Mouse (Mus musculus): ENCODE results near the gene Chp2.

Gene Chp2

DNA sequence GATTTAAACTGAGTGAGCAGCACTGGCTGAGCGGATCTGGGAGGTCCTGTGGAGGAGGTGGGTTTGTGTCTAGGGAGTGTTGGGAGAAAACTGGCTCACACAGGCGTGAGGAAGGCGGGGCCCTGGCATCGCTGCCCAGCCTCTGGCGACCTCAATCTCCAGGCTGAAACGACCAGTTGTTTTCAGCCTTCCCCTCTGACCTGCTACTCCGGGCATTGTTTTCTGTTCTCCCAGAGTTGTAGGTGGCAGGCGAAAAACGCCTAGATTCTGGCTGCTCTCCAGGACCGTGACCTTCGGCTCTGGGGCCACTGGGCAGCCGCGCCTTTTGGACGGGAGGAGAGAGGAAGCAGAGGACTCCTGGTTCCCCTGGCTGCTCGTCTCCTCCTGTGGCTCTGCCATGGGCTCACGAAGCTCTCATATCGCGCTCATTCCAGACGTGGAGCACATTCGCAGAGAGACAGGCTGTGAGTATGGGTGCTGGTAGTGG lies at the start of gene Chp2:
Gene Chp2, plus strand, starts transcription at position 182 of the 487 bp plus-strand sequence.
- DNase-seq (ENCODE audit: low spot score) = peak; percentile 45

DNA sequence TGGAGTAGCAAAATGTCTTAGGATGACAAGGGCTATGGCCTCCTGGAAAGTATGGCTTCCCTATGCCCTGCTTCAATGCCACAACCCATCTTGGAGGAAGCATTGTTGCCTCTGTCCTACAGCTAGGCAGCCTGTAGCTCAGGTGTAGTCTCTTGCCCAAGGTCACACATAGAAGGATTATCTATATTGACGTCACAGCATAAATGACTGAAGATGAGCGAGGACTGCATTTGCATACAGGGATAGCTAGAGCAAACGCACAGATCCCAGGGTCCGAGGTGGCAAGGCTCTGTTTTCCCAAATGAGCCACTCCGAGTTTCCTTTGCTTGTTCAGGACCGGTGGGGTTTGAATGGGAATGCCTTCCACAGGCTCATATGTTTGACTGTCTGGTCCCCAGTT lies 48.6 kb upstream of the Chp2 start:
- DNase-seq (ENCODE audit: low spot score) = no peak

DNA sequence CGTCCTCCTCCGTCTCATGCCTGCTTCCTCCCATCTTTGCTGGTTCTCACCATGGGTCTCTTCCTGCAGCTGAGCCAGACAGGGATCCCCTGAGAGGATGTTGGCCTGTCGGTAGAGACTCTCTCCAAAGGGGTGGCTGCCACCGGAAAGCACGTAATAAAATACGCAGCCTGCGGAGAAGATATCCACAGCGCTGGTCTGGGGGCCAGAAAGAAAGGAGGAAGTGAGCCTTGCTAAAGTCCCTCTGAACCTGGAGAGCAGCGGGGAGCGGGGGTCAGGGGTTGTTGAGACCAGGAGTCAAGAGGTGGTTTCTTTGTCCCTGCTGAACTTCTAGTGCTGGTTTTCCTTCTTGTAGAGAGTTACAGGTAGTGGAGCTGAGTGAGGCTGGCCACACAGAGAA lies 47.7 kb upstream of the Chp2 start:
- DNase-seq (ENCODE audit: low spot score) = no peak

DNA sequence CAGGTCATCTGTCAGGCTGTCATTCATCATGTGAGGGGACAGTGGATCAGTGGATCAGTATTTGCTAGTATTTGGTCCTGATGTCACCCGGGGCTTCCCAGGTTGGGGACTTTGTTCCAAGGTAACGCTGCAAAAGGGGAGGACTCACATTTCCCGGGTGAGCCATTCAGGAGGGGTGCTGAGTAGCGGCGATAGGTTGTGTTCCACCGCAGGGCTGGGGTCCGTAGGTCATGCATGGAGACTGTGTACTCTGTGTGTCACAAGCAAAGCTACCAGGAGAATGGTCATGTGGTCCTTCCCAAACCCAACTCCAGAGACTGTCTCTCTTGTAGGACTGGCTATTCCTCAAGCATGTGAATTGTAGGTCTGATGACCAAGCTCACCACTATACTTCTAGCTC lies 38.6 kb upstream of the Chp2 start:
- no peak for DNase-seq (ENCODE audit: low spot score)

DNA sequence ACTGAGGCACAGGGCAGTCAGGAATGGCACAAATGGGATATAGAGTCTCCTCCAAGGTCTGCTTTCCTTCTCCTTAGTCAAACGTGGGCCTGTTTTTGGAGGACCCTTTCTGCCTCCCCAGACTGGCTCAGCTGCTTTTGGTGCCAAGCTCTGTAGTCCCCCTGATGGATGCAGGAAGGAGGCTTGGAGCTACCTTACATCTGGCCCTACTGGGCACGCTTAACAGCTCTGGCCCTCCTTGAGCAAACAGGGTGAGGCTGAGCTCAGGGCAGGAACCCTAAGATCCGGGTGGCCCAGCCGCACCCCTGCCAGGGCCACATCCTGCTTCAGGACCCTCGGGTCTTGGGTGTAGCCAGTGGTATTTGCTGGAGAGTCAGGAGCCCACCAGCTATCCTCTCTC lies 34.7 kb upstream of the Chp2 start:
- DNase-seq (ENCODE audit: low spot score) = no peak

DNA sequence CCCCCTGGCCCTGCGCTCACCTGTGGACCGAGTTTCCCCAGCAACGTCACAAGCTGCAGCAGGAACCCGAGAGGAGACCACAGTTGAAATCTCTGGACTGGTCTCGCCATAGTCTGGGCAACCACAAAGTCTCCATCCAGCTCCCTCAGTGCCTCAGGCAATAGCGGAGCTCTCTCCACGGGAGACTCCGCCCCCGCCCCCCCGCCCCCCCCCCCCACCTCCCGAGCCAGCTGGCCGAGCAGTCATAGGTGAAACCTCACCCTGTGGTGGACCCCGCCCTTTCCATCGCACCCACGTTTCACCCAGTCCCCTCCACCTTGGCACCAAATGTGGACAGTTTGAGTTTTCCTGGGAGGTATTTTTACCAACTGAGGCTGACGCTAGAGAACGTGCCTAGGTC lies 33.3 kb upstream of the Chp2 start, which contains the start of gene Ern2:
Gene Ern2, minus strand, starts transcription at position 165 of the 400 bp plus-strand sequence.
- DNase-seq (ENCODE audit: low spot score) = no peak

DNA sequence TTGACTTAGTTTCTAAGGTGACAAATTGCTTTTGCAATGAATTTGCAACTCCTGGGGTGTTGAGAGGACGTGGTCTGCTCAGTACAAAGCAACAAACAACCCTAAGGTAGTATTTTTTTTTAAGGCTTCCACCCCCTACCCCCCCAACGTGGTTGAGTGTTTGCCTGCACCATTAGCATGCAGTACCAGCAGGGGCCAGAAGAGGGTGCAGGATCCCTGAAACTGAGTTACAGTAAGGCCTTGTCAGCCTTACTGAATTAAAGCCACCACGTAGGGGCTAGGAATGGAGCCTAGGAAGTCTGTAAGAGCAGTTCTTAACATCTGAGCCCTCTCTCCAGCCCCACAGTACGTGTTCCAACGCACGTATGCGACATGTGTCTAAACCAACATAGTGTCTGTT lies 29.8 kb upstream of the Chp2 start:
- DNase-seq (ENCODE audit: low spot score) = no peak

DNA sequence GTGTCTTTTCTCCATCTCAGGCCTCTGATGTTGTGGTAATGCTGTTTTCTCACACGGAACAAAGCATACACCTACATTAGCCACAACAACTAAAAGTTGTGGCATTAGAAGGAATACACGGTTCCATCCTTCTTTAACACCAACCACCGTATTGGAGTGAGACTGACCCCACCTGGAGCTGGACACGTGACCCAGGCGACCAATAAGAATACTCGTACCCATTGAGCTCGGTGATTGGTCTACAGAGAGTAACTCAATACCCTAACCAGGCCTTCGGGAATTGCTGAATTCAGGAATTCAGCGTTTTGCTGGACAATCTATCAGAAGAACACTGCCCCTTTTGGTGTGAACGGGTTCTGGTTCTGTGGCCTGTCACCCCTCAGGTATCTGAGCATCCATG lies 28.2 kb upstream of the Chp2 start:
- no peak for DNase-seq (ENCODE audit: low spot score)

DNA sequence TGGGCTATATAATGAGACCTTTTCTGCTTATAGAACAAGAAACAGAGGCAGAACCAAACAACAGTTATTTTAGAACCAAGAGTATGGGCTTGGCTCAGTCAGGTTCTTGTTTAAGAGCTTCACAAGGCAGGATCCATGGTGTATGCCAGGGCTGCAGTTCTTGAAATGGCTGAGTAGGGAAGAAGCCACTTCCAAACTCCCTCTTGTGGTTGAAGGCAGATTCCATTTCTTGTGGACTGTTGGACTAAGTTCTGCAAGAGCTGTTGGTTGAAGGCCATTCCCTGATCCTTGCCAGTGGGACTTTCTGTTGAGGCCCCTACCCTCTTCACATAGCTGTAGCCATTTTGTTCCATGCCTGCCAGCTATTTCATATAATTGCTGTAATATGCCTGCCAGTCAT lies 25.4 kb upstream of the Chp2 start:
- no peak for DNase-seq (ENCODE audit: low spot score)

DNA sequence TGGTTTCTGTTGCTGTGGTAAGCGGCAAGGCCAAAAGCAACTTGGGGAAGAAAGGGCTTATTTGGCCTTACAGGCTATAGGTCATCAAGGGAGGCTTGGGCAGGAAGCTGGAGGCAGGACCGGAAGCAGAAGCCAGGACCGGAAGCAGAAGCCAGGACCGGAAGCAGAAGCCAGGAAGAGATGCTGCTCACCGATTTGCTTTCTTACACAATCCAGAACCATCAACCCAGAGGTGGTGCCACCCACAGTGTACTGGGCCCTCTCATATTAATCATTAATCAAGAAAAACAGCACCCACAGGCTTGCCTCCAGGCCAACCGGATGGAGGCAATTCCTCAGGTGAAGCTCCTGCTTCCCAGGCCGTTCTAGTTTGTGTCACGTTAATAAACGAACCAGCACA lies 22.5 kb upstream of the Chp2 start:
- DNase-seq (ENCODE audit: low spot score) = no peak

DNA sequence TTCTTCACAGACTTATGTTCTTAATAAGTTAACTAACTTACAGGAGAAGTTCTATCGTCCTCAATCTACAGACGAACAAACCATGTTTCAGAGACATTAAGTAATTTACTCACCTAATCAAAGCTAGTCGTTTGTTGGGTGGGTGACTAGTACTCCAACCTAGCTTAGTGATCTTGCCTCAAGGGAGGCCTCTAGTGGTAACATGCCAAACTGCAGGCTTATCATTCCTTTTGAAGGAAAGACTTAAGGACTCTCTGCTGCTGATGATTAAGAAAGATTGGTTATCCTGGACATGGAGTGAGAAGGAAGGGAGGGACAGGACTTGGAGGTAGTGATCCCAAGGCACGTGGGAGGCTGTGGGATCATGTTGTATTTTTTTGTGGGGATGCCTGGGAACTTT lies 22.0 kb upstream of the Chp2 start:
- no peak for DNase-seq (ENCODE audit: low spot score)

DNA sequence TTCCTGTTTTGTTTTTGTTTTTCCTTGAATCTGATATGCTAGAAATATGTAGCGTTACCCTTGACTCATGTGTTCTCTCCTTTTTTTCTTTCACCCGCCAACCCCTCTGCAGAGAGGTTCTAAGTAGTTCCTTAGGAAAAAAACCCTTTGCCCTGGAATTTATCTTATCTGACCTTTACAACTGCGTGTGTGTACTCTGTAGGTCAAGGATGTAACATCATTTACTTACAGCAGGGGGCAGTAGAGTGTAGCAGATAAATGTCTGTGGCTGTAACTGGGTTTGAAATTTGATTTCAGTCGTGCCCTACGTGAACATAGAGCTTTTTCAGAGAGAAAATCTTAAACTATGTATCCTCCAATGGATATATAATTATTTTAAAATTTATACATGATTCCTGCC lies 20.0 kb upstream of the Chp2 start:
- DNase-seq (ENCODE audit: low spot score) = no peak

DNA sequence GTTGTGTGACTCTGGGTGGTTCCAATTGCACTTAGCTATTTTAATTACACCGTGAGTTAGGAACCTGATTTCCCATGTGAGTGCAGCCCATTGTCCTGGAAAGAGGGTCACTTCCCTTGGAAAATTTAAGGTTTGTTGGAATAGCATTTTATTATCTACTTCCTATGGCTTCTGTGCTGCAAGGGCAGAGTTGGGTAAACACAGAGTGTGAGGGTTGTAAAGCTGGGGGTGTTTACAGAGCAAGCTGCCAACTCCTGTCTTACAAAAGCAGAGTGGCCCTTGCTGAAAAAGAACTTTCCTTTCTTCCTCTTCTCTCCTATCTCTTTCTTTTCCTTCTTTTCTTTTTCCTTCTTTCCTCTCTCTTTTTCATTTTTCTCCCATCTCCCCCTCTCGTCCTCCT lies 15.4 kb upstream of the Chp2 start:
- DNase-seq (ENCODE audit: low spot score) = no peak

DNA sequence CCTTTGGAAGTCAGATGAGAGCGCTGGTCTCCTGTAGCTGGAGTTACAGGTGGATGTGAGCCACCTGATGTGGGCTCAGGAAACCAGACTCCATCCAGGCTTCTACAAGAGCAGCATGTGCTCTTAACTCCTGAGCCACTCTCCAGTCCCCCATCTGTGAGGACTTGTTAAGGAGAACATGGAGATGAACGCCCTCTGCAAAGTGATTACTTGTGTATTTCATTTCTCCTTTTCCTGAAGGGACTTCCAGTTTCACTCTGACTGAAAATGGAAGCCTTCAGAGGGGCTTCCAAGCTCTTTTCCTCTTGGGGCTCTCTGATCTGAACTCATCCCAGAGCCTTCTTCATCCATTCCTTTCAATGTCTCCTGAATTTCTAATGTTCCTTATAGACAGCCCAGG lies 13.2 kb upstream of the Chp2 start:
- DNase-seq (ENCODE audit: low spot score) = no peak

DNA sequence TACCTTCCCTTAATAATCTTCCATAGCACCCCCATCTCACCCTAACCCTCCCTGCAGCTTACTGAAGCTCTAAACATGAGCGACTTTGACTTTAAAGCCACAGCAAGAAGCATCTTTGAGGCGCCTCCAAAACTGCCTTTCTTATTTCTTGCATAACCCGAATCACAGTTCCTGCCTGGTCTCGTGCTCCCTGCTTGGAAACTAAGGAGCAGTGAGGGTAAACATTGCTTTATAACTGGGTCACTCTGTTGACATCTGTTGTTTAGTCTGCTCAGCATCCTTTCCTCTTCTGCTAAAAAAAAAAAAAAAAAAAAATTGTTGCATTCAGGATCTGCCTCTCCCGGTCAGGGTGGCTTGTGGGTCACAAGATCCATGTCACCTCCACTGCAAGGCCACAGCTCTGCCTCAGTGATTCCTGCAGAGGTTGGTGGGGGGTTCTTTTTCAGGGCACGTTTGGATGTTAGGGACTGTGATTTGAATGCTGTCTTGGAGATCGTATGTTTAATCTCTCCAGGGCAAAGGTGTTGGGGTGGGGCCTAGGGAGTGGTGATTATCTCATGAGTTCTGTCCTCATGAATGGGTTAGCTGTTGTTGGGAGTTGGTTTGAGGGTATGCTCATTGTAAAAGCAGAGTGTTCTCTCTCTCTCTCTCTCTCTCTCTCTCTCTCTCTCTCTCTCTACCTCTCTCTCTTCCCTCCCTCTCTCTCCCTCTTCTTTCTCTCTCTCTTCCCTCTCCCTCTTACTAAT lies 10.8 kb upstream of the Chp2 start:
- DNase-seq (ENCODE audit: low spot score) = no peak

DNA sequence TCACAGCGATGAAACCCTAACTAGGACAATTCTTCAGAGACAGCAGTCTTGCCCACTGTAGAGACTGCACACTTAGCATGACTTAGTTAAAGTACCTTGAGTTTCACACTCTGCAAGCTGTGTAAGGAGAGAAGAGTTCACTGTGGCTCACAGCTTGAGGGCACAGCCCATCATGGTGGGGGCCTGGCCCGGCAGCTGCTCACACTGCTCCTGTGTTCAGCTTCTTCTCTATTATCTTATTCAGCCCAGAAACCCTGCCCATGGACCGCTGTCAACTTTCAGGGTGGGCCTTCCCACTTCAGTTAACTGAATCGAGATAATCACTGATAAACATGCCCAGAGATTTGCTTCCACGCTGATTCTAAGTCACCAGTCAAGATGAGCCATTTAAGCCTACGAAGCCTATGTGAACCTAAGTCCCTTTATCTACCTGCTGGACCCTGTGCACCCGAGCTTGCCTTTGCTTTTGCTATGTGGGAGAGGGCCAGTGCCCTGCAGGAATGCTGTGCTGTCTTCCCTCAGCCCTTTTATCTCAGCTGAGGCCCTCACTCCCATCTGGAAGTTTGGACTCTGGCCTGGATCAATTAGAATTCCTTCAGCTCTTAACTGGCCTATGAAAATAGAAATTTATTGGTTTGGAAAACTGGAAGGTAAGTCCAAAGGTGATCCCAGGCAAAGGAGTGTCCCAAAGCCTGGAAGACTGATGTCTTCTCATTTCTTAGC lies 6.9 kb downstream of the Chp2 start:
- DNase-seq (ENCODE audit: low spot score) = no peak

DNA sequence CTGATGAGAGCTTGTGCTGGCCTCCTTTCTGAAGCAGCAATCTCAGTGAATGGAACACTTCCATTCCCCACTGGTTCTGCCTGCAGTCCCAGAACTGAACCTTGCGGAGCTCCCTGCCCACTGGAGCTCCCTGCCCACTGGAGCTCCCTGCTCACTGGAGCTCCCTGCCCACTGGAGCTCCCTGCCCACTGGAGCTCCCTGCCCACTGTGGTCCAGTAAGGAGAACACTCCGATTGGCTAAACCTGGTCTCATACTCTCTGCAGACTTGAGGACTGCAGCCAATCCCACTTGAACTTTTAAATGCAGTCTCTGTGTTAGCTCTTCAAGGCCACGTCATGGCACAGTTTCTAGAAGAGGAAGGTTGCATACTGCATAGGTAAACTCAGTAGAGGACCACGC lies 7.4 kb downstream of the Chp2 start:
- no peak for DNase-seq (ENCODE audit: low spot score)

DNA sequence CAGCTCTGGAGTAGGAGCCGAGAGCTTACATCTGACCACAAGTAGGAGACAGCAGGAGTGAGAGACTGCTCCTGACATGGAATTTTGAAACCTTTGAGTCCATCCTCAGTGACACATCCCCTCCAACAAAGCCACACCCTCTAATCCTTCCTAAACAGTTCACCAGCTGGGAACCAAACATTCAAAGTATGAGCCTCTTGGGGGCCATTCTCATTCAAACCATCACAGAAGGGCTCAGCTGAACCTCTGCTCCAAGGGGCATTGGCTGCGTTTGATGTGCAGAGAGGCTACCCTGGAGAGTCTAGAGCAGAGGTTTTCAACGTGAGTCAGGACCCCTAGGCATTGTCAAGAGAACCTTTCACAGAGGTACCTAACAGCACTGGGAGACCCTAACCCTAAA lies 10.0 kb downstream of the Chp2 start:
- DNase-seq (ENCODE audit: low spot score) = no peak

DNA sequence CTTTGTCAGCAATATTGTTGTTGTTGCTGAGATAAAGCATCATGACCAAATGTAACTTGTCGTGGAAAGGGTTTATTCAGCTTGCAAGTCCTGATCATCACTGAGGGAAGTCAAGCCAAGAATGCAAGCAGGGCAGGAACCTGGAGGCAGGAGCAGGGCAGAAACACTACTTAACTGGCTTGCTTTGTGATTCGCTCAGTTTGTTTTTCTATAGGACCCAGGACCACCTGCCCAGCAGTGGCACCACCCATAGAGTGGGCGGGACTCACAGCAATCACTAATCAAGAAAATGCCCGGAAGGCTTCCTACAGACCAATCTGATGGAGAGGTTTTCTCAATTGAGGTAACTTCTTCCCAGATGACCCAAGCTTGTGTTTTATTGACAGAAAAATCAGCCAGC lies 10.6 kb downstream of the Chp2 start:
- no peak for DNase-seq (ENCODE audit: low spot score)

DNA sequence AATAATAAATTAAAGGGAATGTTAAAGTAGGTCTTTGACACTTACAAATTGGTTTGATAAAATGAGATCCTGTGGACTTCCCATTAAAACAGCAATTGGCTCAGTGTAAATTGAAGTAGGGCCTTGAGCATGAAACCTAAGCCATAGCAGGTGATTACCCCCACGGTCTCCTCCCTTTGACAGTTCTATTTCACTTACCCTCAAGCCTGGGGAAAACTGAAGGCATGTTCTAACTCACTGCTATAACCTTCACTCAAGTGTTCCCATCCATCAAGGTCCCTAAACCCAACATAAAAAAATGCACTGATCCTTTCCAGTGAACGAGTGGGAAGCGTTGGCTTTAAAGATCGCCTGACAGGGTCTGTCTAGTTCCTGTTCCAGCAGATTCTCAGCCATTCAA lies 11.6 kb downstream of the Chp2 start:
- no peak for DNase-seq (ENCODE audit: low spot score)

DNA sequence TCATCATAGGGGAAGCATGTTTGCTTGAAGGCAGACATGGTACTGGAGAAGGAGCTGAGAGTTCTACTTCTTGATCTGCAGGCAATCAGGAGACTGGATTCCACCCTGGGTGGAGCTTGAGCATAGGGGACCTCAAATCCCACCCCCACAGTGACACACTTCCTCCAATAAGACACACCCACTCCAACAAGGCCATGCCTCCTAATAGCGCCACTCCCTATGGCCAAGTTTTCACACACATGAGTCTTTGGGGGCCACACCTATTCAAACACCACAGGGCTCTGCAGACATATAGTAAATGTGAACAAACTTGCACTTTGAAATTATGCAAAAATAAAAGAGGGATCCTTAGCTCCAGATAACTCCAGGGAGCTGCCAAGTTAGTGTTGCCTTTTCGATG lies 19.6 kb downstream of the Chp2 start:
- no peak for DNase-seq (ENCODE audit: low spot score)

DNA sequence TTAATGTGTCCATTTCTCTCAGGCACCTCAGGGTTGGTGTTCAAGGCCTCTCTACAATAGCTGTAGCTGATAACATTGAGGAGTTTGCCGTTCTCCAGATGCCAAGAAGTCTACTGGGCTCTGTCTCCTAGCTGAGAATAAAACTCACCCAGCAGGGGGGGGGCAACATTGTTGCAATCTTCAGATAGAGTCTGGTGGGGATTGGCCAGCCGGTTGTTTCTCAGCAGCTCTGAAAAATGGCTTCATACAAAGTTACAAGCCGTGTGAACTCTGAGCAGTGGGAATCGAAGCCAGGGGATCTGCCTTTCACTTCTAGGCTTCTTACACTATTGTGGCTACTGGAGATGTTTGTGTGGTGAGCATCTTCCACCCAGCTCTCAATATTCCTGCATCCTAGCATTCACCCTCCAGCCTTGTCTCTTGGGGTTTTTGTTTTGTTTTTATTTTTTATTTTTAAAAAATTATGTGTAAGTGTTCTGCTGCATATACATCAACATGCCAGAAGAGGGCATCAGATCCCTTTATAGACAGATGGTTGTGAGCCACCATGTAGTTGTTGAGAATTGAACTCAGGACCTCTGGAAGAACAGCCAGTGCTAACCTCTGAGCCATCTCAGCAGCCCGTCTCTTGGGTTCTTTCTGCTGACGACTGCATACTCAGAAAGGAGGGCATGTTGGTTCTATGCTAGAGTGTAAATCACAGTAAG lies 21.3 kb downstream of the Chp2 start:
- no peak for DNase-seq (ENCODE audit: low spot score)

DNA sequence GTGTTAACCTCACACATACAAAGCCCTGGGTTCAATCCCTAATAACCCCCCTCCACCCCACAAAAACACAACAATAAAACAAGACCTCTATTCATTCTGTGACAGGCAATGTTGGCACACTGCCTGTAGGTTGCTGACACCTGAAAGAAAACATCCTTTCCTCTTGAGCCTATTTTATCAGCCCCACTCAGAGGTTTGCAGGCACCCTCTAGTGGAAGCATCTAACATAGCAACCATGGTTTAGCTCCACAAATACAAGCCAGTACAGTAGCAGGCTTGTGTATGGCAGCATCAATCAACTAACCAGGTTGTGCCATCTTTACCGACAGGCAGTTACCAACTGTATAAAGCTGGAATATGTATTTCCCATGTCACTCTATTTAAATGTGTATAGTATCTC lies 23.0 kb downstream of the Chp2 start:
- no peak for DNase-seq (ENCODE audit: low spot score)

All from ovary, adult 18-20 months (tissue).